Mouse (Mus musculus): ENCODE measurements around the gene Ces1a. TPM values are rescaled to one million over a fixed set of nuclear protein-coding genes. Genes with fewer than 3 reads are reported as not detected.

Ces1a gene
- total and polyA plus RNA-seq, 3 experiments = not detected

DNA sequence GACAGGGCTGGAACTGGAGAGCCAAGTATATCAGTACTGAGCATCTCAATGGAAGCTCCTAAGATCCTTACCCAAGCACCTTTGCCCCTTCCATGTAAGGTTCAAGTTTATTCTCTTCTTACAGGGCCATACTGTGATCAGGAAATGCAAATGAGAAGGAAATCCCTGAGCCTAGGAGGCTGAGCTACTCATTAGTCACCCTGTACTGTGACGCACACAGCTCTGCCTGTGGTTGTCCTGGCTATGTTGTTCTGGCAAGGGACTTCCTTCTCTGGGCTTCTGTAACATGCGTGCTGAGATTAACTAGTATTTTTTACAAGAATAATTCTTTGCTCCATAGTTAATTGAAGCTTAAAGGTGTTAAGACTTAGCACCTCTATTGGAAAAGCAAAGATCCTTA is 17.3 kb downstream of the Ces1a start:
- Histone ChIP-seq H3K9ac (ENCODE audit: control insufficient read depth, low read depth, low read length, poor library complexity, severe bottlenecking) (no peak overlapping the region), H3K36me3 (ENCODE audit: control insufficient read depth in 1 of 2, insufficient read depth in 2 of 2, low read length in 2 of 2) (no peaks in the 10 kb centered on the region), H3K27ac (ENCODE audit: control insufficient read depth, low read depth, low read length) (no peak overlapping the region), H3K79me2 (ENCODE audit: control insufficient read depth, insufficient read depth, low read length, poor library complexity) (no peaks in the 10 kb centered on the region), H3K27me3 (ENCODE audit: control insufficient read depth in 1 of 2, insufficient read depth in 2 of 2, low read length in 2 of 2) (no peaks in the 10 kb centered on the region), H3K9me3 (replicated peaks; ENCODE audit: insufficient read depth, low read length) (no peaks in the 10 kb centered on the region; the same call in 1 of the 2 replicates), H3K4me1 (ENCODE audit: control insufficient read depth in 1 of 2, insufficient read depth in 2 of 2, low read length in 2 of 2) (no peaks in the 10 kb centered on the region), H3K4me3 (ENCODE audit: control insufficient read depth in 1 of 2, insufficient read depth in 1 of 2, low read depth in 2 of 2, low read length in 2 of 2) (no peak overlapping the region)
- DNase-seq (ENCODE audit: low read depth, low spot score) = no peak
- TF ChIP-seq ZNF384 (IDR thresholded peaks at IDR 0.05; ENCODE audit: low read depth, low read length) = no peak
- TF ChIP-seq GABPA (IDR thresholded peaks at IDR 0.05; ENCODE audit: low read depth, low read length) = no peak
- no peak for TF ChIP-seq TAL1 (IDR thresholded peaks at IDR 0.05; ENCODE audit: low read length)
- TF ChIP-seq NELFE (IDR thresholded peaks at IDR 0.05; ENCODE audit: low read depth, low read length) = no peak
- TF ChIP-seq ZC3H11A (IDR thresholded peaks at IDR 0.05; ENCODE audit: low read depth, low read length) = no peak

DNA sequence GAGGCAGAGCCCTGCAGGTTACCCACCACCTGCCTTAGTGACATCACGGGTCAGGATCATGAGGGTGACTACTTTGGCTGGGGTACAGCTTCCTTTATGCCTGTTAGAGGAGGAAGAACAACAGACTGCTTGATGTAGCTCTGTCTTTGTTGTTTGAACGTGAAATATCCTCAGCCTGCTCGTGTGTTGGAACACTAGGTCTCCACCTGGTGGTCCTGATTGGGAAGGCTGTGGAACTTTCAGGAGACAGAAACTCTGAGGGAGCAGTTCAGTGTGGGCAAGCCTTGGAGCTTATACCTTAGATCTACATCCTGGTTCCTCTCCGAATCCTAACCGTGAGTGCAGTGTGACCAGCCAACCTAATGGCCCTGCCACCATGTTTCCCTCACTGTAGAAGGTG is 26.3 kb downstream of the Ces1a start:
- H3K36me3 ChIP-seq (ENCODE audit: control insufficient read depth in 1 of 2, insufficient read depth in 2 of 2, low read length in 2 of 2) = no peaks in the 10 kb centered on the region
- TF ChIP-seq HCFC1 (IDR thresholded peaks at IDR 0.05; ENCODE audit: low read depth, low read length) (no peak), TCF12 (IDR thresholded peaks at IDR 0.05; ENCODE audit: low read depth, low read length) (no peak), E2F4 (IDR thresholded peaks at IDR 0.05; ENCODE audit: borderline replicate concordance, low read depth, low read length) (no peak), BHLHE40 (IDR thresholded peaks at IDR 0.05; ENCODE audit: borderline replicate concordance, low read depth, low read length) (no peak), SIN3A (IDR thresholded peaks at IDR 0.05; ENCODE audit: low read length) (no peak), ETS1 (IDR thresholded peaks at IDR 0.05; ENCODE audit: low read depth, low read length) (no peak), KAT2A (conservative IDR thresholded peaks at IDR 0.05; ENCODE audit: low read depth, low read length) (no peak), CHD2 (IDR thresholded peaks at IDR 0.05; ENCODE audit: low read length) (no peak), UBTF (IDR thresholded peaks at IDR 0.05; ENCODE audit: borderline replicate concordance, insufficient read depth, low read depth, low read length) (no peak), USF2 (IDR thresholded peaks at IDR 0.05; ENCODE audit: borderline replicate concordance in 1 of 2, insufficient read depth in 1 of 2, low read depth in 1 of 2, low read length in 2 of 2) (no peak), ZKSCAN1 (IDR thresholded peaks at IDR 0.05; ENCODE audit: low read depth, low read length) (no peak), JUND (IDR thresholded peaks at IDR 0.05; ENCODE audit: low read depth, low read length) (no peak), RAD21 (IDR thresholded peaks at IDR 0.05; ENCODE audit: low read depth, low read length) (no peak), MAZ (IDR thresholded peaks at IDR 0.05; ENCODE audit: low read depth, low read length) (no peak), MYB (IDR thresholded peaks at IDR 0.05; ENCODE audit: low read depth, low read length) (no peak)
- H3K27me3 ChIP-seq (ENCODE audit: control insufficient read depth in 1 of 2, insufficient read depth in 2 of 2, low read length in 2 of 2) = no peaks in the 10 kb centered on the region

More for the DNA sequence above, 26.3 kb downstream of the Ces1a start:
- no peak overlapping the region for H3K9ac ChIP-seq (ENCODE audit: control insufficient read depth, low read depth, low read length, poor library complexity, severe bottlenecking)
- no peaks in the 10 kb centered on the region for H3K9me3 ChIP-seq (replicated peaks; ENCODE audit: insufficient read depth, low read length)
- no peak overlapping the region for H3K4me3 ChIP-seq (ENCODE audit: control insufficient read depth in 1 of 2, insufficient read depth in 1 of 2, low read depth in 2 of 2, low read length in 2 of 2)
- no peaks in the 10 kb centered on the region for H3K79me2 ChIP-seq (ENCODE audit: control insufficient read depth, insufficient read depth, low read length, poor library complexity)
- no peak overlapping the region for H3K27ac ChIP-seq (ENCODE audit: control insufficient read depth, low read depth, low read length)
- no peak for DNase-seq (ENCODE audit: low read depth, low spot score)
- H3K4me1 ChIP-seq (ENCODE audit: control insufficient read depth in 1 of 2, insufficient read depth in 2 of 2, low read length in 2 of 2) = no peaks in the 10 kb centered on the region
